Mouse (Mus musculus) CD8-positive naive resting alpha-beta T cell, adult 2 months (primary cell): ENCODE measurements at regions not wholly inside any gene's neighbourhood (a gene's known extent, or its start where the extent isn't known, plus 50 kb on each side); places are given as distances from the start of the nearest gene placed in this dataset.

Experiments
- DNase-seq, 2 experiments: peaks; one replicate each; pipeline ENCODE4 v3.0.0; 2022; ENCODE audit warnings: low read depth in 2 of 2, low spot score in 2 of 2

GRCm38 (mm10) chr14:54185265-54185830 lies 68.6 kb downstream of the Dad1 start:
- DNase-seq: no peak

GRCm38 (mm10) chr14:54183873-54184272 lies 70.0 kb downstream of the Dad1 start:
- DNase-seq: no peak

- no peak for DNase-seq
These were observed 71.1 kb downstream of the Dad1 start for GRCm38 (mm10) chr14:54182838-54183237.

GRCm38 (mm10) chr14:54181306-54181705 lies 72.6 kb downstream of the Dad1 start:
- no peak for DNase-seq

GRCm38 (mm10) chr14:54180754-54181153 lies 73.2 kb downstream of the Dad1 start:
- DNase-seq: no peak

GRCm38 (mm10) chr14:54180271-54180670 lies 73.6 kb downstream of the Dad1 start:
- DNase-seq: no peak

- DNase-seq: no peak
These were observed 75.0 kb downstream of the Dad1 start for GRCm38 (mm10) chr14:54178856-54179255.

- no peak for DNase-seq
These were observed 77.4 kb downstream of the Dad1 start for GRCm38 (mm10) chr14:54176469-54176868.

- no peak for DNase-seq
These were observed 78.4 kb downstream of the Dad1 start for GRCm38 (mm10) chr14:54175476-54175875.

GRCm38 (mm10) chr14:54173316-54173715 lies 80.6 kb downstream of the Dad1 start:
- no peak for DNase-seq

- no peak for DNase-seq
These were observed 84.7 kb downstream of the Dad1 start for GRCm38 (mm10) chr14:54169254-54169653.

- DNase-seq: no peak
These were observed 85.4 kb downstream of the Dad1 start for GRCm38 (mm10) chr14:54168414-54168931.

GRCm38 (mm10) chr14:54166057-54166456 lies 87.8 kb downstream of the Dad1 start:
- DNase-seq: no peak

- DNase-seq: no peak
These were observed 89.0 kb downstream of the Dad1 start for GRCm38 (mm10) chr14:54164874-54165273.

GRCm38 (mm10) chr14:54161916-54162315 lies 92.0 kb downstream of the Dad1 start:
- DNase-seq: no peak

GRCm38 (mm10) chr14:54161206-54161605 lies 92.7 kb downstream of the Dad1 start:
- no peak for DNase-seq

- DNase-seq: no peak
These were observed 94.1 kb downstream of the Dad1 start for GRCm38 (mm10) chr14:54159816-54160215.

GRCm38 (mm10) chr14:54158214-54158965 lies 95.5 kb downstream of the Dad1 start:
- no peak for DNase-seq

GRCm38 (mm10) chr14:54156536-54156935 lies 97.4 kb downstream of the Dad1 start:
- DNase-seq: no peak

GRCm38 (mm10) chr14:54152485-54153235 lies 101.2 kb downstream of the Dad1 start:
- DNase-seq: peak in 1 of 2 experiments; percentile 43

GRCm38 (mm10) chr14:54151921-54152320 lies 102.0 kb downstream of the Dad1 start:
- no peak for DNase-seq

GRCm38 (mm10) chr14:54151272-54151671 lies 102.6 kb downstream of the Dad1 start:
- no peak for DNase-seq
